Mouse (Mus musculus): ENCODE results near the gene Olfr1134.
"Not testable (repeated sequence)": the region's sequence is repeated elsewhere in the genome, so short reads cannot be mapped to it uniquely, and the experiment has no call there.

Gene Olfr1134

GRCm38 (mm10) chr2:87658360-87658759 lies at the start of gene Olfr1134:
TSS of gene Olfr1134 (minus strand) at chr2:87658460.
- in situ Hi-C loops (cut with MboI, MseI) = loop anchor here (10.0 kb wide), 1 partner anchor 1936 kb away; the partner anchor contains the start of gene Olfr1246

DNA sequence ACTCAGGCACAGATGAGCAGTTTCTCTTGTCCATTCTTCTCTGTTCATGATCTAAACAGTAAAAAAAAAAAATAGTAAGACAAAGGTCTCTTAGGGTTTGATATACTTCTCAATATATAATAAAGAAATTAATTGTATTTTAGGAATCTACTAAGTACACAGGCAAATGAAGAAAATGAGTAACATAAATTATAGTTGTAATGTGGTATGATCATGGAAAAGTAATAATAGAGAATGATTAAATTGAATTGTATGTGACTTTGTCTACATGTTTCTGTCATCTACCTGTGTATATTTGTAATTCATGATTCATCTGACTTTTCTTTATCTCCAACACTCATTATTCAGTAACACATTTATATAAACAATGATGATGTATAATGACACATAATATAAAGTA lies 35.6 kb upstream of the Olfr1134 start, which contains the start of gene Olfr1136:
TSS of gene Olfr1136 (minus strand) at position 101 of the 400 bp plus-strand sequence.
- in situ Hi-C loops (cut with MboI, MseI) = no loop called here

- in situ Hi-C loops (cut with MboI, MseI) = no loop called here
These were observed 15.3 kb upstream of the Olfr1134 start, which contains the start of gene Olfr1135 for GRCm38 (mm10) chr2:87673564-87673963. TSS of gene Olfr1135 (minus strand) at chr2:87673664.

- in situ Hi-C loops (cut with MboI, MseI) = no loop called here
These were observed 11.0 kb downstream of the Olfr1134 start, which contains the start of gene Olfr1133 for GRCm38 (mm10) chr2:87647274-87647673. TSS of gene Olfr1133 (minus strand) at chr2:87647374.

GRCm38 (mm10) chr2:87642441-87642840 lies 15.8 kb downstream of the Olfr1134 start:
- in situ Hi-C loops (cut with MboI, MseI) = no loop called here

GRCm38 (mm10) chr2:87637435-87637834 lies 20.8 kb downstream of the Olfr1134 start, which contains the start of gene Olfr1132:
TSS of gene Olfr1132 (minus strand) at chr2:87637535.
- in situ Hi-C loops (cut with MboI, MseI) = no loop called here

- in situ Hi-C loops (cut with MboI, MseI) = no loop called here
These were observed 31.5 kb downstream of the Olfr1134 start, which contains the start of gene Olfr1131 for GRCm38 (mm10) chr2:87626804-87627203. TSS of gene Olfr1131 (plus strand) at chr2:87627104.

DNA sequence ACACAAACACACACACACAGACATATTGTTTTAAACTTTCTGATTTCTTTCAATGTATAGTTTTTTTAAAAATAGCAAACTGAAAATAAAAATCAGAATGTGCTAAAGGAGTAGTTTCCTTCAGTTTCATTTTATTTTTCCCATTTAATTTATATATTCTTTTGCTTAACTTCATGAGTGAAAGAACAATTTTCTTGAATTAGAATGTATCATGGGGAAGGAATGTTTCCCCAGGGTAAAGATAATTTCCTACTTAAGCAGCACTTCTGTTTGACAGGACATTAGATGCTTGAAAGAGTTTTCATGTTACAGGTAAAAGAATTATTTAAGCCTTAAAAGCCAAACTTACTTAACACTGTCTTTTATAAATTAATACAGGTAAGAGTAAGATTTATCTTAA lies 52.3 kb downstream of the Olfr1134 start, which contains the start of gene Olfr1130:
TSS of gene Olfr1130 (plus strand) at position 301 of the 400 bp plus-strand sequence.
- in situ Hi-C loops (cut with MboI, MseI) = not testable (repeated sequence)
